Mouse (Mus musculus): ENCODE data around the gene Atxn7l1. TPM values are rescaled to one million over a fixed set of nuclear protein-coding genes. Genes with fewer than 3 reads are reported as not detected.

Atxn7l1 gene
- polyA plus RNA-seq, 1 experiment = 23.7 TPM

GRCm38 (mm10) chr12:33193408-33193901, 46.0 kb downstream of the Atxn7l1 start:
- Histone ChIP-seq H3K4me1 (ENCODE audit: control insufficient read depth, insufficient read depth, low read length) (no peaks in the 10 kb centered on the region), H3K36me3 (ENCODE audit: control insufficient read depth, insufficient read depth, low read length) (no peaks in the 10 kb centered on the region), H3K27me3 (replicated peaks; ENCODE audit: control insufficient read depth, insufficient read depth, low read length) (no peaks in the 10 kb centered on the region), H3K27ac (ENCODE audit: insufficient read depth, low read depth, low read length) (no peak overlapping the region), H3K4me3 (ENCODE audit: insufficient read depth, low read depth, low read length) (no peak overlapping the region)
- 38% methylated on average over 11 of the region's 11 CpGs for WGBS
- peak; percentile 28 for DNase-seq
- TF ChIP-seq POLR2A (IDR thresholded peaks at IDR 0.05; ENCODE audit: low read depth, low read length) (no peak), CTCF (conservative IDR thresholded peaks at IDR 0.05; ENCODE audit: insufficient read depth, insufficient read length, low read depth, low read length) (no peak)

GRCm38 (mm10) chr12:33195175-33195574, 47.7 kb downstream of the Atxn7l1 start:
- H3K27me3 ChIP-seq (replicated peaks; ENCODE audit: control insufficient read depth, insufficient read depth, low read length) = no peaks in the 10 kb centered on the region
- TF ChIP-seq POLR2A (IDR thresholded peaks at IDR 0.05; ENCODE audit: low read depth, low read length) (no peak), CTCF (conservative IDR thresholded peaks at IDR 0.05; ENCODE audit: insufficient read depth, insufficient read length, low read depth, low read length) (no peak)
- no peak overlapping the region for H3K4me3 ChIP-seq (ENCODE audit: insufficient read depth, low read depth, low read length)
- H3K4me1 ChIP-seq (ENCODE audit: control insufficient read depth, insufficient read depth, low read length) = no peaks in the 10 kb centered on the region
- H3K27ac ChIP-seq (ENCODE audit: insufficient read depth, low read depth, low read length) = no peak overlapping the region
- 73% methylated on average over 8 of the region's 8 CpGs for WGBS
- DNase-seq = no peak
- no peaks in the 10 kb centered on the region for H3K36me3 ChIP-seq (ENCODE audit: control insufficient read depth, insufficient read depth, low read length)

- 65% methylated on average over 6 of the region's 6 CpGs for WGBS
- H3K4me3 ChIP-seq (ENCODE audit: insufficient read depth, low read depth, low read length) = no peak overlapping the region
- no peak for DNase-seq
- H3K27me3 ChIP-seq (replicated peaks; ENCODE audit: control insufficient read depth, insufficient read depth, low read length) = no peaks in the 10 kb centered on the region
- no peak overlapping the region for H3K27ac ChIP-seq (ENCODE audit: insufficient read depth, low read depth, low read length)
- TF ChIP-seq CTCF (conservative IDR thresholded peaks at IDR 0.05; ENCODE audit: insufficient read depth, insufficient read length, low read depth, low read length) (no peak), POLR2A (IDR thresholded peaks at IDR 0.05; ENCODE audit: low read depth, low read length) (no peak)
- H3K4me1 ChIP-seq (ENCODE audit: control insufficient read depth, insufficient read depth, low read length) = no peaks in the 10 kb centered on the region
- no peaks in the 10 kb centered on the region for H3K36me3 ChIP-seq (ENCODE audit: control insufficient read depth, insufficient read depth, low read length)
Measured at GRCm38 (mm10) chr12:33197287-33197686, 49.8 kb downstream of the Atxn7l1 start.

- 82% methylated on average over 6 of the region's 6 CpGs for WGBS
Measured at GRCm38 (mm10) chr12:33197746-33198145, 50.3 kb downstream of the Atxn7l1 start.

GRCm38 (mm10) chr12:33201068-33201467, 53.6 kb downstream of the Atxn7l1 start:
- no peak for TF ChIP-seq CTCF (conservative IDR thresholded peaks at IDR 0.05; ENCODE audit: insufficient read depth, insufficient read length, low read depth, low read length)
- no peak for TF ChIP-seq POLR2A (IDR thresholded peaks at IDR 0.05; ENCODE audit: low read depth, low read length)

More at GRCm38 (mm10) chr12:33197746-33198145, 50.3 kb downstream of the Atxn7l1 start:
- no peak for DNase-seq
- H3K4me3 ChIP-seq (ENCODE audit: insufficient read depth, low read depth, low read length) = no peak overlapping the region
- H3K27ac ChIP-seq (ENCODE audit: insufficient read depth, low read depth, low read length) = no peak overlapping the region
- H3K36me3 ChIP-seq (ENCODE audit: control insufficient read depth, insufficient read depth, low read length) = no peaks in the 10 kb centered on the region
- H3K27me3 ChIP-seq (replicated peaks; ENCODE audit: control insufficient read depth, insufficient read depth, low read length) = no peaks in the 10 kb centered on the region
- H3K4me1 ChIP-seq (ENCODE audit: control insufficient read depth, insufficient read depth, low read length) = no peaks in the 10 kb centered on the region
- TF ChIP-seq POLR2A (IDR thresholded peaks at IDR 0.05; ENCODE audit: low read depth, low read length) (no peak), CTCF (conservative IDR thresholded peaks at IDR 0.05; ENCODE audit: insufficient read depth, insufficient read length, low read depth, low read length) (no peak)

GRCm38 (mm10) chr12:33201491-33202210, 54.2 kb downstream of the Atxn7l1 start:
- H3K36me3 ChIP-seq (ENCODE audit: control insufficient read depth, insufficient read depth, low read length) = no peaks in the 10 kb centered on the region
- H3K4me3 ChIP-seq (ENCODE audit: insufficient read depth, low read depth, low read length) = no peak overlapping the region
- no peak overlapping the region for H3K27ac ChIP-seq (ENCODE audit: insufficient read depth, low read depth, low read length)
- 74% methylated on average over 7 of the region's 7 CpGs for WGBS
- DNase-seq = no peak
- TF ChIP-seq POLR2A (IDR thresholded peaks at IDR 0.05; ENCODE audit: low read depth, low read length) = no peak
- no peak for TF ChIP-seq CTCF (conservative IDR thresholded peaks at IDR 0.05; ENCODE audit: insufficient read depth, insufficient read length, low read depth, low read length)
- peaks cover 10% of the 10 kb centered on the region; the same call in 1 of the 2 replicates for H3K4me1 ChIP-seq (ENCODE audit: control insufficient read depth, insufficient read depth, low read length)
- no peaks in the 10 kb centered on the region for H3K27me3 ChIP-seq (replicated peaks; ENCODE audit: control insufficient read depth, insufficient read depth, low read length)

More at GRCm38 (mm10) chr12:33201068-33201467, 53.6 kb downstream of the Atxn7l1 start:
- H3K4me3 ChIP-seq (ENCODE audit: insufficient read depth, low read depth, low read length) = no peak overlapping the region
- no peak for DNase-seq
- H3K27ac ChIP-seq (ENCODE audit: insufficient read depth, low read depth, low read length) = no peak overlapping the region
- peaks cover 10% of the 10 kb centered on the region; the same call in 1 of the 2 replicates for H3K4me1 ChIP-seq (ENCODE audit: control insufficient read depth, insufficient read depth, low read length)
- H3K36me3 ChIP-seq (ENCODE audit: control insufficient read depth, insufficient read depth, low read length) = no peaks in the 10 kb centered on the region
- 97% methylated on average over 6 of the region's 6 CpGs for WGBS
- no peaks in the 10 kb centered on the region for H3K27me3 ChIP-seq (replicated peaks; ENCODE audit: control insufficient read depth, insufficient read depth, low read length)

GRCm38 (mm10) chr12:33205255-33205654, 57.8 kb downstream of the Atxn7l1 start:
- Histone ChIP-seq H3K4me1 (ENCODE audit: control insufficient read depth, insufficient read depth, low read length) (peaks cover 14% of the 10 kb centered on the region; the same call in 1 of the 2 replicates), H3K4me3 (ENCODE audit: insufficient read depth, low read depth, low read length) (no peak overlapping the region), H3K27ac (ENCODE audit: insufficient read depth, low read depth, low read length) (no peak overlapping the region), H3K27me3 (replicated peaks; ENCODE audit: control insufficient read depth, insufficient read depth, low read length) (no peaks in the 10 kb centered on the region), H3K36me3 (ENCODE audit: control insufficient read depth, insufficient read depth, low read length) (no peaks in the 10 kb centered on the region)
- TF ChIP-seq CTCF (conservative IDR thresholded peaks at IDR 0.05; ENCODE audit: insufficient read depth, insufficient read length, low read depth, low read length) (no peak), POLR2A (IDR thresholded peaks at IDR 0.05; ENCODE audit: low read depth, low read length) (no peak)
- WGBS = 65% methylated on average over 4 of the region's 4 CpGs
- DNase-seq = peak; percentile 74

Data from kidney, adult 2 months (tissue).